8 mouse cellular contexts compared by ENCODE assay signal in genomic region chr7:25273259-25274241, GRCm38 (mm10). TPM values are rescaled to one million over a fixed set of nuclear protein-coding genes. Genes with fewer than 3 reads are reported as not detected.
DNase-seq lines count a peak whose midpoint lies in the region; ATAC-seq and TF ChIP-seq lines count a peak whose summit lies in the region.

No protein-coding gene starts in this region.

- no peak for TF ChIP-seq CTCF in liver, postnatal 0 days (IDR thresholded peaks at IDR 0.05; ENCODE audit: low read depth)

- no peak overlapping the region for H3K4me3 ChIP-seq in midbrain, embryonic 12.5 days
- no peak overlapping the region for H3K4me3 ChIP-seq in midbrain, embryonic 15.5 days
- H3K4me3 ChIP-seq in heart, embryonic 13.5 days: no peak overlapping the region
- H3K4me3 ChIP-seq in liver, postnatal 0 days (ENCODE audit: low read depth, low read length): no peak overlapping the region
- H3K4me3 ChIP-seq in kidney, embryonic 15.5 days (replicated peaks): no peak overlapping the region

- H3K36me3 ChIP-seq in midbrain, embryonic 12.5 days: peaks cover 21% of the 10 kb centered on the region
- 0 out of 2 replicates have a peak, but pooled peaks cover 3% of the 10 kb centered on the region for H3K36me3 ChIP-seq in midbrain, embryonic 15.5 days (replicated peaks)
- peaks cover 46% of the 10 kb centered on the region for H3K36me3 ChIP-seq in heart, embryonic 13.5 days
- H3K36me3 ChIP-seq in liver, postnatal 0 days (replicated peaks; ENCODE audit: insufficient read depth, low read length): peaks cover 20% of the 10 kb centered on the region
- H3K36me3 ChIP-seq in kidney, embryonic 15.5 days: peaks cover 31% of the 10 kb centered on the region

- H3K9me3 ChIP-seq in midbrain, embryonic 12.5 days: no peaks in the 10 kb centered on the region
- H3K9me3 ChIP-seq in midbrain, embryonic 15.5 days: no peaks in the 10 kb centered on the region
- no peaks in the 10 kb centered on the region for H3K9me3 ChIP-seq in heart, embryonic 13.5 days
- H3K9me3 ChIP-seq in liver, postnatal 0 days (ENCODE audit: low read length): no peaks in the 10 kb centered on the region
- H3K9me3 ChIP-seq in kidney, embryonic 15.5 days (replicated peaks): no peaks in the 10 kb centered on the region

- peak; percentile 70 for TF ChIP-seq EP300 in liver, postnatal 0 days (IDR thresholded peaks at IDR 0.05; ENCODE audit: low read depth)

- H3K4me2 ChIP-seq in midbrain, embryonic 12.5 days (replicated peaks): no peak overlapping the region
- H3K4me2 ChIP-seq in midbrain, embryonic 15.5 days: no peak overlapping the region
- H3K4me2 ChIP-seq in heart, embryonic 13.5 days: peak overlapping the region; percentile 18; the same call in 1 of the 2 replicates
- peak overlapping the region; percentile 26 for H3K4me2 ChIP-seq in liver, postnatal 0 days (ENCODE audit: low read depth, low read length)
- H3K4me2 ChIP-seq in kidney, embryonic 15.5 days: no peak overlapping the region

- 92% methylated on average over 22 of the region's 22 CpGs for WGBS in midbrain, embryonic 12.5 days
- WGBS in midbrain, embryonic 15.5 days: 92% methylated on average over 22 of the region's 22 CpGs
- 76% methylated on average over 22 of the region's 22 CpGs for WGBS in heart, embryonic 13.5 days
- WGBS in liver, postnatal 0 days (ENCODE audit: insufficient replicate concordance): 75% methylated on average over 22 of the region's 22 CpGs
- WGBS in kidney, embryonic 15.5 days: 87% methylated on average over 22 of the region's 22 CpGs

- no peaks in the 10 kb centered on the region for H3K27me3 ChIP-seq in midbrain, embryonic 12.5 days
- no peaks in the 10 kb centered on the region for H3K27me3 ChIP-seq in midbrain, embryonic 15.5 days (replicated peaks)
- H3K27me3 ChIP-seq in heart, embryonic 13.5 days (replicated peaks): no peaks in the 10 kb centered on the region
- no peaks in the 10 kb centered on the region for H3K27me3 ChIP-seq in liver, postnatal 0 days (ENCODE audit: insufficient read depth, low read length)
- H3K27me3 ChIP-seq in kidney, embryonic 15.5 days: no peaks in the 10 kb centered on the region

- H3K4me1 ChIP-seq in midbrain, embryonic 12.5 days: peaks cover 44% of the 10 kb centered on the region
- H3K4me1 ChIP-seq in midbrain, embryonic 15.5 days: peaks cover 59% of the 10 kb centered on the region
- peaks cover 84% of the 10 kb centered on the region for H3K4me1 ChIP-seq in heart, embryonic 13.5 days
- H3K4me1 ChIP-seq in liver, postnatal 0 days (ENCODE audit: insufficient read depth): peaks cover 57% of the 10 kb centered on the region
- H3K4me1 ChIP-seq in kidney, embryonic 15.5 days: peaks cover 78% of the 10 kb centered on the region

- peak; percentile 42 for DNase-seq in cerebellum, adult 8-10 months
- no peak for DNase-seq in cerebellum, postnatal 4 days (ENCODE audit: low spot score in 2 of 2)
- peak; percentile 26 for DNase-seq in liver, postnatal 0 days
- DNase-seq in layer of hippocampus, postnatal 14 days (ENCODE audit: low spot score in 2 of 2): no peak

- H3K27ac ChIP-seq in midbrain, embryonic 12.5 days (replicated peaks): no peak overlapping the region
- no peak overlapping the region for H3K27ac ChIP-seq in midbrain, embryonic 15.5 days
- H3K27ac ChIP-seq in heart, embryonic 13.5 days (replicated peaks): peak overlapping the region; percentile 17; the same call in 1 of the 2 replicates
- peak overlapping the region; percentile 52 for H3K27ac ChIP-seq in liver, postnatal 0 days (ENCODE audit: low read depth)
- H3K27ac ChIP-seq in kidney, embryonic 15.5 days: no peak overlapping the region

- H3K9ac ChIP-seq in midbrain, embryonic 12.5 days (replicated peaks): peak overlapping the region; percentile 25; the same call in 1 of the 2 replicates
- H3K9ac ChIP-seq in midbrain, embryonic 15.5 days: no peak overlapping the region
- peak overlapping the region; percentile 91 for H3K9ac ChIP-seq in heart, embryonic 13.5 days
- H3K9ac ChIP-seq in liver, postnatal 0 days (replicated peaks): peak overlapping the region; percentile 36
- H3K9ac ChIP-seq in kidney, embryonic 15.5 days: no peak overlapping the region

- no peak for ATAC-seq in midbrain, embryonic 12.5 days (ENCODE audit: low FRiP score, low read depth)
- no peak for ATAC-seq in midbrain, embryonic 15.5 days (replicated peaks)
- no peak for ATAC-seq in heart, embryonic 13.5 days (ENCODE audit: extremely low read depth, insufficient number of reproducible peaks, low FRiP score, low TSS enrichment)
- ATAC-seq in liver, postnatal 0 days: peak; percentile 40
- ATAC-seq in kidney, embryonic 15.5 days (replicated peaks; ENCODE audit: low FRiP score): no peak

RNA-seq across cellular contexts. Expression of gene Cic, which starts 6.0 kb away (rescaled TPM):
- 39.4 and 40.8 TPM in 2 replicates for polyA plus RNA-seq in midbrain, embryonic 12.5 days (2016; fragmentation: Nextera tagmentation; extraction: Ambion mirVana)
- 42.1 and 45.9 TPM in 2 replicates for polyA plus RNA-seq in midbrain, embryonic 15.5 days (2015; fragmentation: Nextera tagmentation; extraction: Ambion mirVana)
- polyA plus RNA-seq in heart, embryonic 13.5 days (2015; fragmentation: Nextera tagmentation; extraction: Ambion mirVana): 22.9 and 23.4 TPM in 2 replicates
- 8.9 and 9.7 TPM in 2 replicates for polyA plus RNA-seq in liver, postnatal 0 days (2015; fragmentation: Nextera tagmentation; extraction: Ambion mirVana)
- total RNA-seq in layer of hippocampus, postnatal 14 days (2021): 100 to 1,000 TPM; 209 to 228 TPM
- 28.2 and 32.4 TPM in 2 replicates for polyA plus RNA-seq in kidney, embryonic 15.5 days (2015; fragmentation: Nextera tagmentation; extraction: Ambion mirVana)

RNA-seq across cellular contexts. Expression of gene Erf, which starts 23.0 kb away (rescaled TPM):
- polyA plus RNA-seq in midbrain, embryonic 12.5 days (2016; fragmentation: Nextera tagmentation; extraction: Ambion mirVana): 8.8 and 10.0 TPM in 2 replicates
- 3.3 and 5.3 TPM in 2 replicates for polyA plus RNA-seq in midbrain, embryonic 15.5 days (2015; fragmentation: Nextera tagmentation; extraction: Ambion mirVana)
- 11.2 and 14.3 TPM in 2 replicates for polyA plus RNA-seq in heart, embryonic 13.5 days (2015; fragmentation: Nextera tagmentation; extraction: Ambion mirVana)
- polyA plus RNA-seq in liver, postnatal 0 days (2015; fragmentation: Nextera tagmentation; extraction: Ambion mirVana): 4.6 and 5.2 TPM in 2 replicates
- total RNA-seq in layer of hippocampus, postnatal 14 days (2021): 10 to 100 TPM; 41.0 to 47.2 TPM
- 16.9 and 17.9 TPM in 2 replicates for polyA plus RNA-seq in kidney, embryonic 15.5 days (2015; fragmentation: Nextera tagmentation; extraction: Ambion mirVana)

RNA-seq across cellular contexts. Expression of gene Pafah1b3, which starts 24.2 kb away (rescaled TPM):
- 399 and 410 TPM in 2 replicates for polyA plus RNA-seq in midbrain, embryonic 12.5 days (2016; fragmentation: Nextera tagmentation; extraction: Ambion mirVana)
- 671 and 679 TPM in 2 replicates for polyA plus RNA-seq in midbrain, embryonic 15.5 days (2015; fragmentation: Nextera tagmentation; extraction: Ambion mirVana)
- 145 and 154 TPM in 2 replicates for polyA plus RNA-seq in heart, embryonic 13.5 days (2015; fragmentation: Nextera tagmentation; extraction: Ambion mirVana)
- polyA plus RNA-seq in liver, postnatal 0 days (2015; fragmentation: Nextera tagmentation; extraction: Ambion mirVana): 23.4 and 25.4 TPM in 2 replicates
- 10 to 100 TPM; 35.3 to 37.1 TPM for total RNA-seq in layer of hippocampus, postnatal 14 days (2021)
- polyA plus RNA-seq in kidney, embryonic 15.5 days (2015; fragmentation: Nextera tagmentation; extraction: Ambion mirVana): 181 and 191 TPM in 2 replicates

RNA-seq across cellular contexts. Expression of gene Prr19, which starts 27.7 kb away (rescaled TPM):
- polyA plus RNA-seq in midbrain, embryonic 12.5 days (2016; fragmentation: Nextera tagmentation; extraction: Ambion mirVana): 1.3 and 1.7 TPM in 2 replicates
- polyA plus RNA-seq in midbrain, embryonic 15.5 days (2015; fragmentation: Nextera tagmentation; extraction: Ambion mirVana): 3.7 and 4.5 TPM in 2 replicates
- polyA plus RNA-seq in heart, embryonic 13.5 days (2015; fragmentation: Nextera tagmentation; extraction: Ambion mirVana): 0.23 and 0.39 TPM in 2 replicates
- polyA plus RNA-seq in liver, postnatal 0 days (2015; fragmentation: Nextera tagmentation; extraction: Ambion mirVana): not detected in 2 replicates
- not detected for total RNA-seq in layer of hippocampus, postnatal 14 days (2021)
- 0.90 and 1.0 TPM in 2 replicates for polyA plus RNA-seq in kidney, embryonic 15.5 days (2015; fragmentation: Nextera tagmentation; extraction: Ambion mirVana)

RNA-seq across cellular contexts. Expression of gene Tmem145, which starts 32.4 kb away (rescaled TPM):
- polyA plus RNA-seq in midbrain, embryonic 12.5 days (2016; fragmentation: Nextera tagmentation; extraction: Ambion mirVana): 20.1 and 21.4 TPM in 2 replicates
- polyA plus RNA-seq in midbrain, embryonic 15.5 days (2015; fragmentation: Nextera tagmentation; extraction: Ambion mirVana): 94.8 and 102 TPM in 2 replicates
- 0.11 and 0.34 TPM in 2 replicates for polyA plus RNA-seq in heart, embryonic 13.5 days (2015; fragmentation: Nextera tagmentation; extraction: Ambion mirVana)
- not detected in 2 replicates for polyA plus RNA-seq in liver, postnatal 0 days (2015; fragmentation: Nextera tagmentation; extraction: Ambion mirVana)
- total RNA-seq in layer of hippocampus, postnatal 14 days (2021): 10 to 100 TPM; 43.2 to 46.9 TPM
- polyA plus RNA-seq in kidney, embryonic 15.5 days (2015; fragmentation: Nextera tagmentation; extraction: Ambion mirVana): 0.68 and 0.87 TPM in 2 replicates

Comparison
In these comparisons a context has a peak if more than half of its experiments do, and no peak if none do; other contexts are left out.
1. DNase-seq: peak in cerebellum, adult 8-10 months (single experiment) and liver, postnatal 0 days (single experiment); none in cerebellum, postnatal 4 days (0 of 2) and layer of hippocampus, postnatal 14 days (0 of 2).
2. H3K9ac ChIP-seq: peak in midbrain, embryonic 12.5 days (single experiment), heart, embryonic 13.5 days (single experiment) and liver, postnatal 0 days (single experiment); none in midbrain, embryonic 15.5 days (single experiment) and kidney, embryonic 15.5 days (single experiment).
3. H3K27ac ChIP-seq: peak in heart, embryonic 13.5 days (single experiment) and liver, postnatal 0 days (single experiment); none in midbrain, embryonic 12.5 days (single experiment), midbrain, embryonic 15.5 days (single experiment) and kidney, embryonic 15.5 days (single experiment).
4. H3K4me2 ChIP-seq: peak in heart, embryonic 13.5 days (single experiment) and liver, postnatal 0 days (single experiment); none in midbrain, embryonic 12.5 days (single experiment), midbrain, embryonic 15.5 days (single experiment) and kidney, embryonic 15.5 days (single experiment).